Mouse (Mus musculus) small intestine, adult 2 months (tissue): ENCODE data around the gene Cmtm5.

Experiments used
- CTCF ChIP-seq: fragments of 200-500 bp; IDR thresholded peaks from 2 replicates; pipeline ENCODE4 v1.5.1; 2012; ENCODE audit warnings: low read depth, mild to moderate bottlenecking, control low read depth, inconsistent platforms, low read length, moderate library complexity, mixed read lengths; ENCODE audit not compliant: insufficient replicate concordance, insufficient read length; ENCODE audit errors: extremely low read depth
- POLR2A ChIP-seq: fragments of 200-500 bp; IDR thresholded peaks from 2 replicates; pipeline ENCODE4 v1.6.1; 2012; ENCODE audit warnings: low read depth, mild to moderate bottlenecking, control low read depth, inconsistent platforms, low read length, moderate library complexity

DNA sequence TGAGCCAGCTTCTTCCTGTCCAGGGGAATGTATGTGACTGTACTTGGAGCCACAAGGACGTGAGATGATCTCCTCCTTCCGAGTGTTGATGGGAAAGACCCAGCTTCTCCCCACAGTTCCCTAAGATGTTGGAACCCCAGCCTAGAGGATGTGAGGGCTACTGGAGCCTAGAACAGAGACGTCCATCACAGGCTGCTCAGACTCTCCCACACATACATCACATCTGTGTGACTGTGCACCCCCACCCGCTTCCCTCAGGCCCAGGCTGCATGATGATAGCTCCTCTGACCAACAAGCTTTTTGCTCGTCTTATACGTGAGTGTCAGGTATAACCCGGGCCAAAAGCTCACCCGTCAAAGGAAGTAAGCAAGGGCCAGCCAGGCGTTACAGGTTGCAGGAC lies 12.7 kb downstream of the Cmtm5 start:
- TF ChIP-seq POLR2A = no peak
- TF ChIP-seq CTCF = no peak
